Mouse (Mus musculus) heart, adult 2 months (tissue): ENCODE results near the gene Clrn1. TPM values are rescaled to one million over a fixed set of nuclear protein-coding genes. Genes with fewer than 3 reads are reported as not detected.
"Not testable (repeated sequence)": the region's sequence is repeated elsewhere in the genome, so short reads cannot be mapped to it uniquely, and the experiment has no call there.

ENCODE experiments used
- DNase-seq, 2 experiments: peaks; one replicate each; pipeline ENCODE4 v3.0.0; 2021
- H3K27ac ChIP-seq: fragments of 200-600 bp; 2 replicates; pipeline ENCODE4 v1.8.1; 2022
- H3K27me3 ChIP-seq: fragments of 200-500 bp; 2 replicates; pipeline ENCODE4 v1.6.1; 2012; ENCODE audit warnings: mild to moderate bottlenecking, low read length, inconsistent platforms, mixed read lengths; ENCODE audit not compliant: control insufficient read depth, insufficient read depth
- H3K36me3 ChIP-seq: fragments of 200-500 bp; 2 replicates; pipeline ENCODE4 v1.6.1; 2012; ENCODE audit warnings: low read length, inconsistent platforms; ENCODE audit not compliant: control insufficient read depth, insufficient read depth
- H3K4me1 ChIP-seq: fragments of 200-500 bp; 2 replicates; pipeline ENCODE4 v1.6.1; 2011; ENCODE audit warnings: low read length; ENCODE audit not compliant: control insufficient read depth, insufficient read depth
- H3K4me3 ChIP-seq: fragments of 200-600 bp; 2 replicates; pipeline ENCODE4 v1.8.1; 2022
- H3K79me2 ChIP-seq: fragments of 200-500 bp; replicated peaks from 2 replicates; pipeline ENCODE4 v1.6.1; 2012; ENCODE audit warnings: mild to moderate bottlenecking, inconsistent platforms, low read length, moderate library complexity, mixed read lengths; ENCODE audit not compliant: control insufficient read depth, insufficient read depth
- H3K9ac ChIP-seq: fragments of 200-500 bp; 2 replicates; pipeline ENCODE4 v1.6.1; 2012; ENCODE audit warnings: low read depth, mild to moderate bottlenecking, control low read depth, inconsistent platforms, low read length, mixed read lengths
- CTCF ChIP-seq: fragments of 200-600 bp; IDR thresholded peaks from 2 replicates; pipeline ENCODE4 v1.8.1; 2022; ENCODE audit warnings: antibody characterized with exemption, mild to moderate bottlenecking, moderate library complexity
- EP300 ChIP-seq: fragments of 200-500 bp; IDR thresholded peaks from 2 replicates; pipeline ENCODE4 v1.6.1; 2011; ENCODE audit warnings: low read depth, low read length, control low read depth; ENCODE audit not compliant: insufficient read depth
- POLR2A ChIP-seq: fragments of 200-500 bp; IDR thresholded peaks from 2 replicates; pipeline ENCODE4 v1.6.1; 2011; ENCODE audit warnings: mild to moderate bottlenecking, low read depth, low read length, control low read depth; ENCODE audit not compliant: insufficient read depth
- WGBS: fragments of 180-500 bp; shearing (Covaris S2); methylation state at CpG from one replicate; pipeline ENCODE4 v1.1.7; 2018; 5-methylcytosine and 5-hydroxymethylcytosine counted together
- intact Hi-C: fragments of 180-260 bp; cut with DNase I; formaldehyde crosslinking; loops from one replicate; pipeline ENCODE4 v1.15.1; 2025
- polyA plus RNA-seq: library from polyadenylated mRNA; depleted of rRNA; stranded (reverse); fragments of >200 nt; gene quantifications from 2 replicates; pipeline ENCODE4 v1.2.3, GENCODE M21; 2012
- total RNA-seq, 2 experiments: library from RNA; stranded (reverse); gene quantifications; 2 replicates each; pipeline ENCODE4 v1.2.3; 2021

Clrn1 gene
- total and polyA plus RNA-seq, 3 experiments: not detected

DNA sequence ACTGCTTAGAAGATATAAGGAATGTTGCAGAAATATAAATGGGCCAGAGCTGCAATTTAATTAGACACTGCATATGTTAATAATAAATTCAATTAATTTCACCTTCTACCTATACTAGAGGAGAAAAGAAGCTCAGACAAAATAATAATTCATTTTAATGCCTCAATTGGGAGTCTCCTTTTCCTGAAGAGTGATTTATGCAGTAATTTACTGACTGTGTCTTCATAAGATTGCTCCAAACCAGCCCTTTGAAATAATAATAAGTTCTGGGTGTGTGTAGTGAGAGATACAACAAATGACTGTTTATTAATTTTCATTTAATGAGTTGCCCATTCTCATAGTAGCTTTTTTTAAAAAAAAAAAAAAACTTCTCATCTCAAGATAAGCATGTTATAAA, 1.6 kb downstream of the Clrn1 start:
- H3K4me3 ChIP-seq: no peak overlapping the region
- no peak for TF ChIP-seq CTCF
- no peak for TF ChIP-seq EP300
- no peak for TF ChIP-seq POLR2A
- peaks cover 3% of the 10 kb centered on the region for H3K4me1 ChIP-seq
- no peak for DNase-seq
- intact Hi-C loops: no loop called here
- H3K79me2 ChIP-seq: no peaks in the 10 kb centered on the region
- H3K9ac ChIP-seq: no peak overlapping the region
- H3K27me3 ChIP-seq: no peaks in the 10 kb centered on the region
- H3K27ac ChIP-seq: no peak overlapping the region
- H3K36me3 ChIP-seq: no peaks in the 10 kb centered on the region

DNA sequence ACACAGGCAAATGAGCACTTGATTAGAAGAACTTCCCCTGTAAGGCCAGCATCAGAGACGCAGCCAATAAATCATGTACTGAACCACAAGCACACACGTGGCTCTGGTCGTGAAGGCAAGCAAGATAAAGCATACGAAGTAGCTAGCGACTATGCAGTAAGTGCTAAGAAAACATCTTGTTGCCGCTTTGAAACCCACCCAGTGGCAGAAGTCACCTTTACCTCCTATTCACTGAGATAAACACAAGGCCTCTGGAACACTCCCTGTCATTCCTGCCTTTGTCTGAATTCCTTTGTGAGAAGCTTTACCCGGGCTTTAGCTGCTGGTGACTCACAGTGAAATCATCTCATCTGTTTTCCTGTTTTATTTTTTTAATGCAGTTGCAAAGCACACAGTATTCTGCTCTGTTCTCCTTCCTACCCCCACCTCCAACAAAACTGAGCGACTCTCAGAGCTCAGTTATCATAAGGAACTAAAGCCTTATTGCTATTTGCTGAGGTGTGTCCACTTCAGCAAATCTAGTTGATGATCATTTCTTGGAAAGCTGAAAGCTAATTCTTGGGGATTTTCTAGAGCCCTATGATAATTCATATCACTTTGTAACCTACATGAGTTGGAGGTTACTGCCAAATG, 2.1 kb downstream of the Clrn1 start:
- Histone ChIP-seq H3K27me3 (no peaks in the 10 kb centered on the region), H3K9ac (no peak overlapping the region), H3K36me3 (no peaks in the 10 kb centered on the region), H3K79me2 (no peaks in the 10 kb centered on the region), H3K27ac (no peak overlapping the region), H3K4me3 (no peak overlapping the region), H3K4me1 (peaks cover 3% of the 10 kb centered on the region)
- intact Hi-C loops: no loop called here
- 8% methylated on average over 8 of the region's 8 CpGs for WGBS
- no peak for TF ChIP-seq POLR2A
- no peak for TF ChIP-seq CTCF
- no peak for TF ChIP-seq EP300
- no peak for DNase-seq

GRCm38 (mm10) chr3:58881016-58881415, 4.1 kb downstream of the Clrn1 start:
- no peaks in the 10 kb centered on the region for H3K79me2 ChIP-seq
- intact Hi-C loops: no loop called here
- no peak for TF ChIP-seq POLR2A
- TF ChIP-seq CTCF: no peak
- TF ChIP-seq EP300: no peak
- H3K4me1 ChIP-seq: peaks cover 3% of the 10 kb centered on the region
- H3K9ac ChIP-seq: no peak overlapping the region
- H3K27ac ChIP-seq: no peak overlapping the region
- H3K4me3 ChIP-seq: no peak overlapping the region
- 94% methylated on average over 1 of the region's 1 CpGs for WGBS
- no peaks in the 10 kb centered on the region for H3K27me3 ChIP-seq
- no peak for DNase-seq
- H3K36me3 ChIP-seq: no peaks in the 10 kb centered on the region

DNA sequence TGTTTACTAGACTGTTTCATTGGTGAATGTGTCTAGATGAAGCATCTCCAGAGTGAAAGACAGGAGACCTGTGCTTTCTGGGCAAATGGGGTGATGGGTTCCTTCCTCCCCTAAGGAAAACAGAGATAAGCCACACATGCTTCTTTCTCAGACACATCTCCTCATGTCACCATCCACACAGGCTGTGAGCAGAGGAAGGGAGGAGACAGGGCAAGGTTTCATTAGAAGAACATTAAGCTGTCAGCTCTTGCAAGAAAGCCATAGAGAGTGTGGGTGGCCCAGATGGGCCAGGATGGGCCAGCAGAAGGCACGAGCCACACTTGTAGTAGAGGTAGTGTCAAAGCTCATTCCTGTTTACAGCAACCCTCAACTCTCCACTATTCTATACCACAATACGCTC, 5.0 kb downstream of the Clrn1 start:
- WGBS: 90% methylated on average over 2 of the region's 2 CpGs
- H3K36me3 ChIP-seq: no peaks in the 10 kb centered on the region
- DNase-seq: no peak
- TF ChIP-seq CTCF: no peak
- TF ChIP-seq POLR2A: no peak
- TF ChIP-seq EP300: no peak
- H3K4me3 ChIP-seq: no peak overlapping the region
- intact Hi-C loops: no loop called here
- H3K4me1 ChIP-seq: peaks cover 3% of the 10 kb centered on the region
- H3K27me3 ChIP-seq: no peaks in the 10 kb centered on the region
- H3K27ac ChIP-seq: no peak overlapping the region
- no peak overlapping the region for H3K9ac ChIP-seq
- no peaks in the 10 kb centered on the region for H3K79me2 ChIP-seq

DNA sequence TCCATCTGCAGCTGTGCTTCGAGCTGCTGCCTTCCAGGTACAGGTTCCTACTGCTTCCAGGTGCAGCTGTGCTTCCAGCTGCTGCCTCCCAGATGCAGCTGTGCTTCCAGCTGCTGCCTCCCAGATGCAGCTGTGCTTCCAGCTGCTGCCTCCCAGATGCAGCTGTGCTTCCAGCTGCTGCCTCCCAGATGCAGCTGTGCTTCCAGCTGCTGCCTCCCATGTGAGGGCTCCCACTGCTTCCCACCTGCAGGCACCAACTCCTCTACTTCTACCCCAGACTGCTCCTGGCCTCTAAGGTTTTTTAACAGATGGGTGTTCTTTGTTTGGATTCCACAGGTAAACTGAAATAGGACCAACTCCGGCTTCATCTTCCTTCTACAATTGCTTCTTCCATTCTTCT, 13.3 kb downstream of the Clrn1 start:
- intact Hi-C loops, H3K4me1 ChIP-seq, H3K27ac ChIP-seq, H3K79me2 ChIP-seq, H3K36me3 ChIP-seq, DNase-seq, H3K4me3 ChIP-seq, H3K9ac ChIP-seq, H3K27me3 ChIP-seq: not testable (repeated sequence)
- WGBS: 70% methylated on average over 2 of the region's 2 CpGs

DNA sequence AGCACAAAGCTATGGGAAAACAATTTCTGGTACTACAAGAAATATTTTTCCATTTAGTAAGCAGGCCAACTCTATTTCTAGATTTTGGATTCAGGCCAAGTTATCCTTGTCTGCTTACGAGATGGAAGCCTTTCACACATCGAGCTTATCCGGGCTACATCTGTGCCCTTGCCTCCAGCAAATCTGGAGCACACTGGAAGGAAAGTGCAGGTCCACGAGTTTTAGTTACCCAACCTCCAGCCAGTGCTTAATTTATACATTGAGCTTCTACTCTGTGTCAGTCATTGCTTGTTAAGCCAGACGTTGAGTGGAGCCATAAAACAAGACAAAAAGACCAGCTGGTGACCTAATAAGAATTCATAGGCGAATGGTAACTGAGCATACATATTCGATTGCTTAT, 19.4 kb downstream of the Clrn1 start:
- H3K9ac ChIP-seq: no peak overlapping the region
- no peaks in the 10 kb centered on the region for H3K36me3 ChIP-seq
- no peak overlapping the region for H3K4me3 ChIP-seq
- H3K79me2 ChIP-seq: no peaks in the 10 kb centered on the region
- H3K27me3 ChIP-seq: no peaks in the 10 kb centered on the region
- WGBS: 26% methylated on average over 7 of the region's 7 CpGs
- H3K4me1 ChIP-seq: no peaks in the 10 kb centered on the region
- H3K27ac ChIP-seq: no peak overlapping the region
- TF ChIP-seq POLR2A (no peak), EP300 (no peak)
- DNase-seq: no peak
- intact Hi-C loops: no loop called here
